Mouse (Mus musculus) CH12.LX (cell line): ENCODE measurements around the gene 1600014C10Rik. TPM values are rescaled to one million over a fixed set of nuclear protein-coding genes. Genes with fewer than 3 reads are reported as not detected.

ENCODE experiments used
- DNase-seq: peaks from one replicate; pipeline ENCODE4 v3.0.0-alpha.2; 2013; ENCODE audit errors: extremely low read depth
- H3K27ac ChIP-seq: 2 replicates; pipeline ENCODE4 v1.5.1; 2012; ENCODE audit warnings: low read depth, mild to moderate bottlenecking, control low read depth, moderate library complexity; ENCODE audit not compliant: insufficient read depth
- H3K27me3 ChIP-seq: replicated peaks from 2 replicates; pipeline ENCODE3; 2012; ENCODE audit warnings: inconsistent platforms
- H3K36me3 ChIP-seq, 2 experiments: replicated peaks in 1 of 2; 2 replicates each; pipeline versions ENCODE3 to v1.6.1; 2012; ENCODE audit warnings: inconsistent platforms in 1 of 2, low read length in 1 of 2, mild to moderate bottlenecking in 1 of 2, mixed read lengths in 1 of 2, moderate library complexity in 1 of 2; ENCODE audit not compliant: control insufficient read depth in 1 of 2, insufficient read depth in 1 of 2
- H3K4me1 ChIP-seq, 2 experiments: 2 replicates each; pipeline ENCODE4 v1.6.1; 2012; ENCODE audit warnings: inconsistent platforms in 1 of 2, moderate library complexity in 1 of 2; ENCODE audit not compliant: insufficient read depth in 2 of 2, control insufficient read depth in 1 of 2
- H3K4me2 ChIP-seq: 2 replicates; pipeline ENCODE4 v1.6.1; 2012; ENCODE audit warnings: low read depth, mild to moderate bottlenecking, control low read depth; ENCODE audit not compliant: poor library complexity, insufficient read depth, severe bottlenecking
- H3K4me3 ChIP-seq, 3 experiments: fragments of 150-350 bp in 1 of 3; sonication (generic) in 1 of 3; replicated peaks in 1 of 3; 2 replicates each; pipeline versions ENCODE3 to v1.5.1; 2011 to 2012; ENCODE audit warnings: low read depth in 2 of 3, low read length in 2 of 3, mild to moderate bottlenecking in 2 of 3, moderate library complexity in 2 of 3, control low read depth in 1 of 3, improper control_type of control experiment in 1 of 3, inconsistent platforms in 1 of 3, mixed read lengths in 1 of 3; ENCODE audit not compliant: poor library complexity in 1 of 3
- H3K79me2 ChIP-seq: replicated peaks from 2 replicates; pipeline ENCODE4 v1.6.1; 2012; ENCODE audit warnings: mild to moderate bottlenecking, moderate library complexity; ENCODE audit not compliant: control insufficient read depth, poor library complexity, insufficient read depth, severe bottlenecking; ENCODE audit errors: extremely low read depth
- H3K9ac ChIP-seq: 2 replicates; pipeline ENCODE4 v1.6.1; 2012; ENCODE audit warnings: low read depth, mild to moderate bottlenecking, control low read depth, moderate library complexity; ENCODE audit not compliant: insufficient read depth
- H3K9me3 ChIP-seq: replicated peaks from 2 replicates; pipeline ENCODE3; 2012; ENCODE audit warnings: low read length, inconsistent platforms, mixed read lengths
- BHLHE40 ChIP-seq: IDR thresholded peaks from 2 replicates; pipeline ENCODE4 v1.6.1; 2011; ENCODE audit warnings: mild to moderate bottlenecking, low read depth, low read length, improper control_type of control experiment
- CTCF ChIP-seq, 2 experiments: IDR thresholded peaks in 1 of 2; conservative IDR thresholded peaks in 1 of 2; 2 replicates each; pipeline ENCODE4 v1.5.1; 2011 to 2012; ENCODE audit warnings: low read depth in 2 of 2, low read length in 2 of 2, improper control_type of control experiment in 1 of 2, inconsistent platforms in 1 of 2, mild to moderate bottlenecking in 1 of 2, moderate library complexity in 1 of 2
- E2F4 ChIP-seq: IDR thresholded peaks from 2 replicates; pipeline ENCODE4 v1.6.1; 2011; ENCODE audit warnings: low read depth, low read length, improper control_type of control experiment; ENCODE audit not compliant: insufficient replicate concordance
- ELF1 ChIP-seq: IDR thresholded peaks from 2 replicates; pipeline ENCODE4 v1.6.1; 2014; ENCODE audit warnings: low read depth, mild to moderate bottlenecking, inconsistent platforms, low read length, improper control_type of control experiment
- JUN ChIP-seq: IDR thresholded peaks from 2 replicates; pipeline ENCODE4 v1.6.1; 2011; ENCODE audit warnings: low read depth, mild to moderate bottlenecking, low read length, improper control_type of control experiment, moderate library complexity; ENCODE audit not compliant: insufficient read depth
- JUND ChIP-seq: conservative IDR thresholded peaks from 2 replicates; pipeline ENCODE4 v1.6.1; 2011; ENCODE audit warnings: low read depth, low read length, improper control_type of control experiment
- MAZ ChIP-seq: IDR thresholded peaks from 2 replicates; pipeline ENCODE4 v1.6.1; 2012; ENCODE audit warnings: low read depth, mild to moderate bottlenecking, inconsistent platforms, low read length, improper control_type of control experiment, moderate library complexity
- MEF2A ChIP-seq: IDR thresholded peaks from 2 replicates; pipeline ENCODE4 v1.6.1; 2014; ENCODE audit warnings: low read depth, mild to moderate bottlenecking, inconsistent platforms, low read length, improper control_type of control experiment, borderline replicate concordance
- MXI1 ChIP-seq: IDR thresholded peaks from 2 replicates; pipeline ENCODE4 v1.6.1; 2011; ENCODE audit warnings: mild to moderate bottlenecking, low read depth, low read length, improper control_type of control experiment
- MYC ChIP-seq: IDR thresholded peaks from 2 replicates; pipeline ENCODE4 v1.6.1; 2011; ENCODE audit warnings: low read depth, mild to moderate bottlenecking, improper control_type of control experiment, low read length
- PAX5 ChIP-seq: IDR thresholded peaks from 2 replicates; pipeline ENCODE4 v1.6.1; 2012; ENCODE audit warnings: low read length, inconsistent platforms, mixed read lengths
- RAD21 ChIP-seq: IDR thresholded peaks from 2 replicates; pipeline ENCODE4 v1.6.1; 2011; ENCODE audit warnings: low read depth, mild to moderate bottlenecking, low read length, improper control_type of control experiment, moderate library complexity
- RCOR1 ChIP-seq: conservative IDR thresholded peaks from 2 replicates; pipeline ENCODE4 v1.6.1; 2012; ENCODE audit warnings: low read depth, mild to moderate bottlenecking, inconsistent platforms, low read length, improper control_type of control experiment
- SIN3A ChIP-seq: IDR thresholded peaks from 2 replicates; pipeline ENCODE4 v1.6.1; 2012; ENCODE audit warnings: low read length, improper control_type of control experiment, inconsistent platforms
- SMC3 ChIP-seq: IDR thresholded peaks from 2 replicates; pipeline ENCODE4 v1.6.1; 2011; ENCODE audit warnings: low read depth, low read length, improper control_type of control experiment
- TCF12 ChIP-seq: IDR thresholded peaks from 2 replicates; pipeline ENCODE4 v1.6.1; 2014; ENCODE audit warnings: low read depth, mild to moderate bottlenecking, inconsistent platforms, low read length, improper control_type of control experiment
- UBTF ChIP-seq: IDR thresholded peaks from 2 replicates; pipeline ENCODE4 v1.6.1; 2012; ENCODE audit warnings: low read depth, mild to moderate bottlenecking, inconsistent platforms, low read length, improper control_type of control experiment, moderate library complexity
- USF1 ChIP-seq: IDR thresholded peaks from 2 replicates; pipeline ENCODE4 v1.6.1; 2014; ENCODE audit warnings: low read depth, mild to moderate bottlenecking, inconsistent platforms, low read length, improper control_type of control experiment
- USF2 ChIP-seq: conservative IDR thresholded peaks from 2 replicates; pipeline ENCODE4 v1.6.1; 2011; ENCODE audit warnings: low read depth, low read length, improper control_type of control experiment
- ZC3H11A ChIP-seq: IDR thresholded peaks from 2 replicates; pipeline ENCODE4 v1.6.1; 2012; ENCODE audit warnings: low read depth, mild to moderate bottlenecking, inconsistent platforms, low read length, improper control_type of control experiment
- ZNF384 ChIP-seq: IDR thresholded peaks from 2 replicates; pipeline ENCODE4 v1.6.1; 2012; ENCODE audit warnings: low read depth, low read length, improper control_type of control experiment, inconsistent platforms
- dilution Hi-C: fragments of 300-500 bp; cut with MboI; formaldehyde crosslinking; loops from 2 replicates; pipeline ENCODE4 v1.14.3; 2020; ENCODE audit warnings: low sequenced_read_pairs; ENCODE audit not compliant: extremely low pct_unique_long_range_greater_than_20kb, extremely low pct_ligation_motif_present
- in situ Hi-C: fragments of 300-500 bp; cut with MboI; formaldehyde crosslinking; loops from 3 replicates; pipeline ENCODE4 v1.14.3; 2019; ENCODE audit warnings: low sequenced_read_pairs, low pct_ligation_motif_present, low pct_unique_long_range_greater_than_20kb, mixed read lengths
- polyA plus RNA-seq: library from polyadenylated mRNA; unstranded; fragments of >175 nt; gene quantifications from 2 replicates; pipeline ENCODE4 v1.2.1, GENCODE M21; 2012; ENCODE audit warnings: low read depth; ENCODE audit not compliant: insufficient read length
- total RNA-seq, 2 experiments: library from RNA; depleted of rRNA; stranded (reverse); fragments of 300-350 nt in 1 of 2; fragments of >200 nt in 1 of 2; gene quantifications; 2 replicates each; pipeline ENCODE4 v1.2.3; 2012 to 2014

Gene 1600014C10Rik
- total and polyA plus RNA-seq, 3 experiments: 7.4 to 10.6 (median 10.3) TPM

- in situ Hi-C loops: loop anchor here (10.0 kb wide), 1 partner anchor 805 kb away; no protein-coding TSS in a partner anchor
- Histone ChIP-seq H3K9me3 (no peaks in the 10 kb centered on the region), H3K27ac (no peak overlapping the region), H3K27me3 (no peaks in the 10 kb centered on the region), H3K9ac (no peak overlapping the region), H3K4me2 (no peak overlapping the region), H3K79me2 (no peaks in the 10 kb centered on the region), H3K4me3 (no peak overlapping the region)
- DNase-seq: no peak
- no peak for TF ChIP-seq USF1
- no peak for TF ChIP-seq USF2
- no peak for TF ChIP-seq RAD21
- TF ChIP-seq MXI1: no peak
- TF ChIP-seq MAZ: no peak
- TF ChIP-seq JUND: no peak
- TF ChIP-seq UBTF: no peak
- TF ChIP-seq SIN3A: no peak
- TF ChIP-seq MYC: no peak
- TF ChIP-seq ZC3H11A: no peak
- no peak for TF ChIP-seq BHLHE40
- no peak for TF ChIP-seq RCOR1
- TF ChIP-seq E2F4: no peak
- no peak for TF ChIP-seq CTCF (conservative IDR thresholded peaks at IDR 0.05 in 1 of 2, IDR thresholded peaks at IDR 0.05 in 1 of 2; ENCODE audit: low read depth in 2 of 2, low read length in 2 of 2)
- no peak for TF ChIP-seq TCF12
- TF ChIP-seq ZNF384: no peak
- TF ChIP-seq MEF2A: no peak
- no peak for TF ChIP-seq JUN
- no peak for TF ChIP-seq SMC3
- TF ChIP-seq, all 38 proteins: peak for 0
- H3K4me1 ChIP-seq: peaks cover 1 to 22% of the 10 kb centered on the region in 2 experiments; a peak in 3 of 4 replicates
- dilution Hi-C loops: no loop called here
- H3K36me3 ChIP-seq: no peaks in the 10 kb centered on the region
Observed at GRCm38 (mm10) chr7:38179896-38180295, 3.1 kb upstream of the 1600014C10Rik start.

- Histone ChIP-seq H3K4me2 (no peak overlapping the region), H3K4me1 (peaks cover 4 to 26% of the 10 kb centered on the region in 2 experiments; a peak in 3 of 4 replicates), H3K4me3 (no peak overlapping the region), H3K27me3 (no peaks in the 10 kb centered on the region), H3K27ac (no peak overlapping the region), H3K36me3 (peaks cover 0 to 5% of the 10 kb centered on the region in 2 experiments), H3K9ac (no peak overlapping the region), H3K79me2 (no peaks in the 10 kb centered on the region), H3K9me3 (no peaks in the 10 kb centered on the region)
- dilution Hi-C loops: no loop called here
- TF ChIP-seq ZNF384: no peak
- TF ChIP-seq ELF1: 0 out of 2 replicates have a peak, but pooled peaks have one; percentile 14
- no peak for TF ChIP-seq PAX5
- TF ChIP-seq JUN: no peak
- no peak for TF ChIP-seq TCF12
- peak; percentile 51 for DNase-seq
- in situ Hi-C loops: no loop called here
Observed at GRCm38 (mm10) chr7:38181366-38181765, 1.7 kb upstream of the 1600014C10Rik start.
